Mouse (Mus musculus): ENCODE data around the gene Pth2r.

DNA sequence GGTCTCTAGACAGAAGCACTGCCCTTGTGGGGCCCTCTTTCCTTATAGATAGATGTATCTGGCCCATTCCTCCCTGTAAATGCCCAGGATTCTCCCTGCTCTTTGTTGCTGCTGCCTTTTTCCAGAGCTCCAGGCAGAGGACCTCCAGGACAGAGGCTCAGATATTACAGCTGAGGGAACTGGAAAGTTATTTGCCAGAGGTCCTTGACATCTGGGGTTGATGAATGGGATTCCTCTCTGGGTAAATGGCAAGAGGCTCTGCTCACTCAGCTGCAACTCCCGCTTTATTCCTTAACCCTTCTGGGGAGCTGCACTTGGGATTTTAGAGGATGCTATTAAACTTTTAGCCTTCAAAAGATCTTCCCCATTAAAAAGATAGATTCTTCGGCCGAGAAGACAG is 26.6 kb downstream of the Pth2r start:
- TF ChIP-seq POLR2A (IDR thresholded peaks at IDR 0.05; ENCODE audit: borderline replicate concordance, low read depth, low read length) (no peak), CTCF (IDR thresholded peaks at IDR 0.05; ENCODE audit: low read depth, low read length) (no peak)
